Mouse (Mus musculus) heart, adult 11 months (tissue): Measurements from ENCODE around the gene Bex6.

ENCODE experiments used
- DNase-seq: peaks from one replicate; pipeline ENCODE4 v3.0.0; 2022

Gene Bex6

DNA sequence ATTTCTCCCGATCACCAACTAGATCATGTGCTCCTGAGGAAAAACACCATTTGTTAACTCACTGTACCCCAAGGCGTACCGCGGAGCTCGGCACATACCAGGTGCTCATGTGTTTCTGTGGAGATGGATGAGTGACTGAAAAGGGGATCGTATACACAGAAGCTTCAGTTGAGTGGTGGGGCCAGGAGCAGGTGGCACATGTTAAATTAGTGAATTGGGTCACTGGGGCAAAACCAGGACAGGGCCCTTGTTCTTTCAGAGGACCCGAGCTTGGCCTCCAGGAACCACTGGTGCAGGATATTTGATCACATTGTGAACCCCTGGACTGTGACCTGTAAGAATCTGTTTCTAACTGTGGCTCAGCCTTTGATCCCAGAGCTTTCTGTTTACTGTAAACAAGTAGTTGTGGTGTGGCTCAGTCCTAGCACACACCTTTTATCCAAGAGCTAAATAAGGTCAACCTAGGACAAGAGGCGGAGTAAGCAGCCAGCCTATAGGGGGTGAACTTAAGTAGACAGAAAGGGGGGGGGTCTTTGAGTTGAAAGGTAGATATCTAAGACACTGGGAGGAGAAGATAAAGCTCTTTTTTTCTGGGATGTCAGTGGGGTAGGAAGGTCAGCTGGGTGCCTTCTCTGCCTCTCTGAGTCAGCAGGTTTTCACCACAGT is 5.2 kb upstream of the Bex6 start:
- DNase-seq, result peak; percentile 78

DNA sequence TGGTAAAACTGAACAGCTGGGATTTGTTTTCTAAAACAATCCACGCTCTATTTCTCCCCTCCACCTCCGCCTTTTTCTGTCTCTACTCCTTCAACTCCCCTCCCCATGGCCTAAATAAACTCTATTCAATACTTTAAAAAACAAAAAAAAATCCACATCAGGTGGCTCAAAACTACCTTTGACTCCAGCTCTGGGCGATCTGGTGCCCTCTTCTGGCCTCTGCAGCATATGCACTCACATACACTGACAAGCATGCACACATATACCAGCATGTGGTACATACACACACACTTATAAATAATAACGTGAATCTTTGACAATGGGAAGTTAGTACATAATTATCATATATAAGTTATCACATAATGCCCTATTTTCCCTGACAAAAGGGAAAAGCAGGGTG is 4.6 kb upstream of the Bex6 start:
- no peak for DNase-seq

DNA sequence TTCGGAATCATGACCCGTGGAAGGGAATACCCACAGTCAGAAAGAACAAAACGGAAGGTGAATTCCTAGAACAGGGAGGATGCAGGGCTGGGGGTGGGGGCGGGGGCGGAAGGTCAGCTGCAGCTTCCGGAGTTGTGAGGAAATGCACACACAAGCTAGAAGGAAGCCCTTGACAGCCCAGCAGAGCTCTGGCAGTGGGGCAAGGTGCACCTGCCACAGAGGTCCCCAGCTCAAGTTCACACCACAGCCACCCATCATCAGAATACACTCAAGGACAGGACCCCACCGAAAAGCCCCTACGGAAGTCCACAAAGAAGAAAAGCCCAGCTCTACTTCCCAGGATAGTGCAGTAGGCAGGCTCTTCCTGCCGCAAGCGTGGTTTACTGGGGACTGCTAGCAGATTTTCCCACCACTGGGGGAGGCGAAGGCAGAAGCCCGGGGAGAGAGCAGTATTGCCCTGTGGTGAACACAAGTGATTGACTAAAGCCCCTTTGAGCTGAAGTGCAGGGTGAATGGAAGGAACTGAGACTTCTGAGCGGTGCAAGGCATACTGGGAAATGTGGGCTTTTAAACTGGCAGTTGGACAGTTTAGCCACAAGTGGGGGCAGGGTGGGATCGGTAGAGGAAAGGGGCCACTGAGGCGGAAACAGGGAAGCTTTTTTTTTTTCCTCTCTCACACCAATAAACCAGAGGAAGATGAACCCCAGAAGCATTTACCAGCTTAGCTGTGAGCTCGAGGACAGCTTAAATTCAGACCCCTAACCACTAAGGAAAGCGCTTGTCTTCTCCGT is 2.5 kb upstream of the Bex6 start:
- peak; percentile 97 for DNase-seq

DNA sequence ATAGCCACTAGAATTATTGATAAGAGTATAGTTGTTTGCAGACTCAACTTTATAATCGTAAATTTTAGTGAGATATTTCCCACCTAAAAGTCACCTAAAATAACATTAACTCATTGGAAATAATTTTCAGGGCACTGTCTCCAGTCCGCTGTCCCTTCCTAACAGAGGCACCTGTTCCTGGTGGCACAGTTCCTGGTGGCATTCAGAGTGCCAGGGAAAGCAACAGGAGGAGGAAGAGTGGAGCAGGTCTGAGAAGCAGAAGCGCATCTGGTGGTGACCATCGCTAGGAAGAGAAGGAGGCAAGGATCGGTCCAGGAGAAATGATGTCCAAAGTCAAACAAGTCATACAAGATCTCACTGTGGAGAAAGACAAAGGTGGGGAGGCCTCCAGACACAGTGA is 6.4 kb downstream of the Bex6 start:
- DNase-seq, result peak; percentile 40

DNA sequence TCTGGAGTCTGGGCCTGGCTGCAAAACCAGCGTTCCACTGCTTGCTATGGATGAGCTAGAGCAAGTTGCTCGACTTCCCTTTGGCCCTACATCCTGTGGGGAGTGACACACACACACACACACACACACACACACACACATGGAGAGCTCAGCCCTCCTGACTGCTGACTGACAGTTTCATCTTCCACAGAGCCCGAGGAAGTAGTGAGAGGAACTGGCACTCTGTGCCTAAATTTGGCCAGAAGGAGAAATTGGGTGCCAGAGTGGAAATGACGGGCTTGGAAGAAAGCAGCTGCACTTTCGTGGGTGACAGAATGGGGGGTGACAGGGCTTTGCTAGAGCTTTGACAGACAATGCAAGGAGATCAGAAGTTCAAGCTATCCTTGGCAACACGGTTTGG is 9.5 kb downstream of the Bex6 start:
- DNase-seq, result peak; percentile 98

DNA sequence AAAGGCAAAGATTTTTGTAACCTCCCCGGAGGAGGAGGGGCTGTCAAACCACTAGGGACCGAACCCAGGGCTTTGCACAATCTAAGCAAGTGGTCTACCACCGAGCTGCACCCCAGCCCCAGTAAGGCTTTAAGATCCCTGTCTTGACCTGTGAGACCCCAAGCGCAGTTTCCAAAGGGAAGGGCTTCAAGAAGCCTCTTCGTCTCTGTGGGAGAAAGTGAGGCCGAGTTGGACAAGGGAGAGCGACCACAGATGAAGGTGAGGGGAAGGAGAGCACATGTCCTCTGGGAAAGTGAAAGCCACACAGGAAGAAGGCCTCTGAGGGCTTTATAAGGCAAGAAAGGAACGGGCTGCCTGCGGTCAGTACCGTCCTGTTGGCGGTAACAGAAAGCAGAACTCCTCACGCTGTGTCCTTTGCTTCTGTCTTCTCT is 10.4 kb downstream of the Bex6 start:
- DNase-seq, result peak; percentile 97

DNA sequence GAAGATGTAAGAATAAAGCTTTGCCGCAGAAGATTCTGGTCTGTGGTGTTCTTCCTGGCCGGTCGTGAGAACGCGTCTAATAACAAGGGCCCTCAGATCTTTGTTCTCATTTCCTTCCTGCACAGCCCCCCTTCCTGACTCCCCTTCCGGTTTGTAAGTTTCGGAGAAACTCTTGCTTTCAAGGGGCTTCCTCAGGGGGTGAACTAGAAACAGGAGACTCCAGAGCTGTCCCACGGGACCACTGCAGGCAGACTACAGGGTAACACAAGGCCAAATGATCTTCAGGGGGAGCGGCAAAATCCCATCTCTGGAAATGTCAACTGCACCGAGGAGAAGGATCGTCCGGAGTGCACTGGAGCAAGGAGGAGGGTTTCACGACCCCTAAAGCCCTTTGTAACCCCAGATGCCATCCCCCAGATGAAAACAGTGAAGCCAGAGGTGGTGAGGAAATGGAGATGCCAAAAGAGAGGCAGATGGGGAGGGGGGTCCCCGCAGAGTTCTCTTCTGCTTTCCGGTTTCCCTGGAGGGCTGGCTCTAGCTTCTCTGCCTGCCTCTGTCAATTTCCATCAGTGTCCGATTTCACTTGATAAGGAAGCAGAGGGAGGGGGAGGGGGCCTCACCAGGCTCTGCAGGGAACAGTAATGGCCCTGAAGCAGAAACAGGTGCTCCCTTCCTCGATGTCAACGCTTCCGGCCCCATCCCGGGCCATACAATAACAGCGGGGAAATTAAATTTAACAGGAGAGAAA is 20.8 kb downstream of the Bex6 start:
- DNase-seq, result peak; percentile 96

DNA sequence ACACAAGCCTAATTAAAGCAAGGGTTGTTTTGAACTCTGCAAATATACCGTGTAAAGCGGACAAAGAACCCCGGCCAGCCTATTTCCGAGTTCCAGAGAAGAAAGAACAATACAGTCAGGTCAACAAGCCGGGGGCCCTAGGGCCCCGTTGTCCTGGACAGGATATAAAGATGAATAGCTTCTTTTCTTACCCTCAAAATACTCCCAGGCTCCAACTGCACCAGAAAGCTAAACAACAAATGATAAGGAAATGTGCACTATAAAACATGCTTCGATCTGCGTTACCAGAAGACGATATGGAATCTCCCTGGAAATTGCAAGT is 21.3 kb downstream of the Bex6 start:
- no peak for DNase-seq

DNA sequence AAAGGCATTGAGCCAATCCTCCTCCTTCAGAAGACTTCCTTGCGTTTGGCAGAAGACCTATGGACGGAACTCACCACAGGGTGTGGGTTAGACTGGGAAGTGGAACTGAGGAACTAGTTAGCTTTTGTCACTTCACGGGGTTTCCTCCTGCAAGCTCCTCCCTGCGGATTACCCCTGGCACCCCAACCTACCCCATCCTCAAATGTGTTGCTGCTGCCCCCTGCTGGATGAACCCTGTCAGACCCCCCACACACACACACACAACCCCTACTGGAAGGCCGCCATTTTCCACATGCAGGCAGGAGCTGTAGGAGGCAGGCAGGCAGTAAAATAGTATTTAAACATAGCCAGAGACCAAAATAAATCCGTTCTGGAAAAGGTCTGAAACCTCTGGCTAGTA is 23.1 kb downstream of the Bex6 start:
- DNase-seq, result peak; percentile 99

DNA sequence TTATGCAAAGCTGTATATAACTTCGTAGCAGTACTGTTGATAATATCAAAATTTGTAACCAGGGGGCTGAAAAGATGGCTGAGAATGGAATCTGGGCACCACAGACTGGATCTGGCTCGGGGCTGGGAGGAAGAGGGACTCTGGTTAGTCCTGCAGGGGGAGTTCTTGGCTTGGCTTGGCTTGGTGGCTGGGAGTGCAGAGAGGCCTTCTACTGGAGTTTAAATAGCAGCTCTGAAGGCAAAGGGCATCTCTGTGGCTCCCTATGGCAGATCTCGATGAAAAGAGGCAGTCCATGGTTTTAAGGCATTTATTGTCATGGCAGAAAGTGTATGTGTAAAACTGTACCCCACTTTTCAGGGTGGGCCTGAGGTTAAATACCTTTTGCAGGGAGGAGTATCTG is 25.3 kb downstream of the Bex6 start:
- peak; percentile 85 for DNase-seq

DNA sequence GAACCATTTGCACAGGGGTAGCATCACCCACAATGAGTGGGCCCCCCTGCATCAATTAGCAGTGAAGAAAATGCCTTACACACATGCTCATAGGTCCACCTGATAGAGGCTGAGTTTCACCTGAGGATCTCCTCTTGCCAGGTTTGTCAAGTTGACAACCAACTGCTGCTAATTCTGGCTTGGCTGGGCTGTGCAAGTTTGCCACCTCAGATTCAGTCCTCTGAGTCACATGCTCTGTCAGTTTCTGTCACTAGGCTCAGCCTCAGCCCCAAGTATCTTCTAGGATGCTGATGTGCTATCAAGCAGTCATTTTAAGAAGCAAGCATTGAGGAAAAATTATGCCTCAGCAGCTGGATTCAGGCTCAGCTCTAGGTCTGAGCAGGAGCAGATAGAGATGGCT is 34.5 kb downstream of the Bex6 start:
- peak; percentile 93 for DNase-seq

DNA sequence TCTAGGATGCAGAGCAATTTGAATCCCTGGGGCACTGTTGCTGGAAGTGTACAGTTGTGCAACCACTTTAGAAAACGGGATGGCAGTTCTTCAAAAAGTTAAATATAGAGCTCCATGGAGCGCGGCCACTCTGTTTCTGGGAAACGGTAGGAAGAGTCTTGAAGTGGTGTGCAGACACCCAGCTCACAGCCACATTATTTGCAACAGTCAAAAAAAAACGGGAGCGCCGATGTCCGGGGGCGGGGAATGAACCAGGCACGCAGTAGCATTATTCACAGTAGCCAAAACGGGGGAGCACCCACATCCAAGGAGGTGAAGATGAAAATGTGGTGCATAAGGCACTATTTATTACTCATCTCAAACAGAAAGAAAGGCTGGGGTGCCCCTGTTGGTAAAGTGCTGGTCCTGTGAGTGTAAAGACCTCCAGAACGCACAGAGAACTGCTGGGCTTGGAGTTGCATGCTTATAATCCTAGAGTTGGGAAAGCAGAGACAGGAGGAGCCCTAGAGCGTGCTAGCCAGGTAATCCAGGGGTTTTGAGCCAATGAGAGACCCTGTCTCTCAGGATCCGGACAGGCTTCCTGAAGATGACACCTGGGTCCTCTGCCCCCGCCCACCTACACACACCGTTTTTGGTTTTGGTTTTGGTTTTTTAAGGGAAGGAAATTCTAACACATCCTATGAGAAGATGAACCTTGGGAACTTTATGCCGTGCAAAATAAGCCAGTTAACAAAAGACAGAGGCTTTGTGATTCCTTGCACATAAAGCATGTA is 35.4 kb downstream of the Bex6 start:
- DNase-seq, result peak; percentile 81

DNA sequence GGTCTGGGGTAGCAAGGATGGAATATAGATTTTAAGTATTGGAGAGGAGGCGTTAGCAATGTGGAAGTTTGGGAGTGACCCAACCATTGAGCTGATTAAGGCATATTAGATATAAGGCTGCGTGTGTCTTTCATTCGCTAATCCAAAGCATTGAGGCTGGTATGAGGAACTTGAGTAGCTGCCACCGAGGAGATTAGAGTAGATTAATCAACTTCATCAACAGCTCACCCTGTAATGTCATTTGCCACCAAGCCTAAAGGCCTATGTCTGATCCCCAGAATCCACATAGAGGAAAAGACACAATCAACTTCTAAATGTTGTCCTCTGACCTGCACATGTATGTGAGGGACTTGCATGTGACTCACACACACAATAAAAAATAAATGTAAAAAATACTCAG is 42.2 kb downstream of the Bex6 start:
- DNase-seq, result no peak

DNA sequence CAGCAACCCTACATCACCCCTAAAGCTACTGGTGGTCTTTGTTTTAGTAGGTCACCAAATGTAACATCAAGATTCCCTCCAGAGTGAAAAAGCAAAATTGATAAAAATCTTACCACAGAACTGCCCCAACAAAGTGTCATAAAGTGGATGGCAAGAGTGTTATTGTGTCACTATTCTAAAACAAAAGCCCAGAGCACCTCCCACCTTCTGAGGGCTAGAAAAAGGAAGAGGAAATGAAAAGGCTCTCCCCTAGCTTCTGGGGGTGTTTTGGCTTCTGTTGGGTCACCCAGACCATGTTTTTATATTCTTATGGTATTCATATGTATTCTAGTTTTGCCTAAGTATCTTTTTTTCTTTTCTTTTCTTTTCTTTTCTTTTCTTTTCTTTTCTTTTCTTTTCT is 42.8 kb downstream of the Bex6 start:
- DNase-seq, result no peak

DNA sequence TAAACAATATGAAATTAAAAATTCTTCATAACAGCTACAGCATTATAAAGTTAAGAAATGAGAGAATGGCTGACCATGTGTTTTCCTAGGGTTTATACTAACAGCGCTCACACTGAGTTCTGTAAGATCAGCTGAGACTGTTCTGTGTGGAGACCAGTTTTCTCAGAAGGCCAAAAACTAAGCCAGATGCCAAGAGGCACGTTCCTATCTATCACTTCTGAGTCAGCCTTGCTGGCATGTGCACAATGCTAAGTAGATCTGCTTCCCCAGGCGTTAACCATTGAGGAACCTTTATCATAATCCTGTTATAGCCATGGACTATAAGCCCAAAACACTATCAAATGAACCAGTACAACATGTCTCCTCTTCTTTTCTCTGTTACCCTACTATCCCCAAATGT is 52.4 kb downstream of the Bex6 start:
- peak; percentile 72 for DNase-seq
